Mouse (Mus musculus) skeletal muscle tissue, adult 2 months (tissue): ENCODE results near the gene Tcap.

Source experiments
- DNase-seq: peaks from one replicate; pipeline ENCODE4 v3.0.0-alpha.2; 2012; ENCODE audit warnings: low read depth, low spot score

Tcap gene

GRCm38 (mm10) chr11:98383261-98384030, at the start of gene Tcap:
TSS of gene Tcap (plus strand) at chr11:98383811.
- peak; percentile 97 for DNase-seq

- no peak for DNase-seq
Measured at GRCm38 (mm10) chr11:98333981-98334741, 49.5 kb upstream of the Tcap start.

- DNase-seq = no peak
Measured at GRCm38 (mm10) chr11:98335250-98335649, 48.4 kb upstream of the Tcap start.

GRCm38 (mm10) chr11:98336245-98337107, 47.1 kb upstream of the Tcap start:
- no peak for DNase-seq

GRCm38 (mm10) chr11:98338507-98338961, 45.1 kb upstream of the Tcap start:
- DNase-seq = no peak

DNA sequence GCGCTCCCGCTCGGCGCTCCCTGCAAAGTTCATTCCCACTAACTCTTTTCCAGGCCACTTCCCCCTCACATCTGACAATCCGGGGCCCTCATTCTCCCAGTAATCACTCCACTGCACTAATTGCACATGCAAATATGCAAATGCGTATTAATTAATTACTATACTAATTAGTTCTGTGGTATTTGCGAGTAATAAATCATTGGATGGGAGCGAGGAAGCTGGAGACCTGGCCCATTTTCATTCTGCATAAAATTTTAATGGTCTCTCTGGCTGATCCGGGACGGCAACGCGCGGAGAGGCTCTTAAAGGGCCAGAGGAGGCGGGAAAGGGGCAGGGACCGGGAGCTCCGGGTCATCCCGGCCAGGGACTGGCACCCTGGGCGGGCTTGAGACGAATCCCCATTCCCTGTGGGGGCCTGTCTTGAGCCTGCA, 44.5 kb upstream of the Tcap start:
- no peak for DNase-seq

DNA sequence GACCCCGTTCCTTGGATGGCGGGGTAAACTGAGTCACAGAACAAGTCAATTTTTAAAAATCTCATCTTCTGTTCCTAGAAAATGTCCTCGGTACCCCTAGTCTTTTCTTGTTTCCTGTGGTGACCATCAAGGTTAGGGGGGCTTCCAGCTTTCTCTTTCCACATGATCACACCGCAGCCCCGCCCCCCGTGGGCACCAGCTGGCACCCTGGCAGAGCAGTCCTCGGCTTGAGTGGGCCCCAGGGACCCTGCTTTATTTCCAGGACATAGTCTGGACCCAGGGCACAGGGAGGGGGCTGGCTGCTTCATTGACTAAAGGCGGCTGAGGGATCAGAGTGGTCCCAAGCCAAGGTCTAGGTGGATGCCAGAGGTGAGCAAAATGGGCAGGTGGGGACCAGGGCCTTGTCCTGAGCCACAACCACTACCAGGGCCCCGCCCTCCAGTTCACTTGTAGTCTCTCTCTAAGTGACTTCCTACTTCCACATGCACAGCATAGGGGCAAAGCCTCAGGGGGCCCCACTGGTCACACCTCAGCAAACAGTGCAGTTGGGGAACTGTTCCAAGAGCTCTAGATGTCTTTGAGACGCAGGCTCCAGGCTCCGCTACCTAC, 43.8 kb upstream of the Tcap start:
- no peak for DNase-seq

GRCm38 (mm10) chr11:98340597-98340996, 43.0 kb upstream of the Tcap start:
- DNase-seq = no peak

DNA sequence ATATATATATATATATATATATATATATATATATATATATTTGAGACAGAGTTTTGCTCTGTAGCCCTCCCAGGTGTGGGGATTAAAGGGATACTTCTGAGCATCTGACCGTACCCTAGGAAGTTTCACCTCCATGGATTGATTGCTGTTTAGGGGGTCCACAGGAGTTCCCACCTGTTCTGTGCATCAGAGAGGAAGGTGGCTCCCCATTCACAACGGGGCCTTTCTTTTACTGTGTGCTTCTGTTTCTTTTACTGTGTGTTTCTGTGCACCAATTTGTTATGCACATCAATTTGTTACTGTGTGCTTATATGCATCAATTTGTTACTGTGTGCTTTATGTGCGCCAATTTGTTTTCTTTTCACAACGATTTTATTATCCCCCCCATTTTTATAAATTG, 42.4 kb upstream of the Tcap start:
- no peak for DNase-seq

DNA sequence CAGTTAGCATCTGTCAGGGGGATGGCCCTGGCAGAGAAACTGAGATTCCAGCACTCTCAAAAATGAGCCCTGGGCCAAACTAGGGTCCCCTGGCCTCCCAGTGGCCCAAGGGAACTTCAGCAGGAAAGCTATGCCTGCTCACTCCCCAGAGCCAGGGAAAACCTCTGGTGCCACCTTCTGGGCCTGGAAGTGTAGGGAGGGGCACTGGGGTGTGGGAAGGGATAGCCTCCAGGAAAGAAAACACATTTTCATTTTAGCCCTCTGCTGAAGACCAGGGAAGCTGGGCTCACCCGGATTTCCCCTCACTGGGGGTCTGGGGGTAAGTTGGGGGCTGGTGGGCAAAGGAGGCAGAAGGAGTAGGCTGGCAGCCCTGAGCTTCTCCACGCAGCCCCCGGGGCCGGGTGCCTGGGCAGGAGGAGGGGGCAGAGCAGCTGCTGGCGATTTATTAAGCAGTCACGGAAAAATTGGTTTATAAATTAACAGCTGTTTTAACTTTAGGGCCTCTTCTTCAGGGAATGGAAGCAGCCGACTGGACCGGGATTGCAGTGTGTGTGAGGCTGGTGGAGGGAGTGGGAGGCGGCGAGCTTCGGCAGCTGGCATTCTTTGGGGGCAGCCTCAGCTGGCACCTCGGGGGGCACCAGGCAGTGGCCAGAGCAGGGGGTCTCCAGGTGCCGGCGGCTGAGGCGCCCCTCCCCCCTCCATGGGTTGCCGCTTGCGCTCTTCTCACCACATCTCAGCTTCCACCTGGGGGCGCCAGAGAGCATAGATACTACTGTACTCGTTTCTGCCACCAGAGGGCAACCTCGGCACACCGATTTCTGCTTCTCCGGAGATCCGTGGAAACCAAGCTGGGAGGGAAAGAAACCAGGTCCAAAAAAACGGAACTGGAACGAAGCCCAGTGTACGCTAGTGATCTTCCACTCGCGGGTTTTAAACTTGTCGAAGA, 41.3 kb upstream of the Tcap start:
- DNase-seq = peak; percentile 81

DNA sequence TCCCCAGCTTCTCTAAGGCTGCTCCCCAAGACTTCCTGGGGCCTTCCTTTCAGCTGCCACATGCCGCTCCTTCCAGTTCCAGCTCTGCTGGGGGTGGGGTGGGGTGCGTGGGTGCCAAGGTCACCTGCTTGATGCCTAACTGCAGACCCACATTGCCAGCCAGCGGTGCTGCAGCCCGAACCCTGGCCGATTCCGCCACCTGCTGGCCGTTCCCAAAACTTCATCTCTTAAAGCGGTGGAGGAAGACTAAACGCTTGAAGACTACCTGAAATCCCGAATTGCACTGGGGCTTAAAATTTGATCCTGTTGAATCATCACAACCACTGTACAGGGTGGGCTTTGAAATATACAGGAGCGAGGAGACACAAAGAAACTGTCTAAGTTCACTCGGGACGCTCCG, 38.4 kb upstream of the Tcap start:
- DNase-seq = no peak

DNA sequence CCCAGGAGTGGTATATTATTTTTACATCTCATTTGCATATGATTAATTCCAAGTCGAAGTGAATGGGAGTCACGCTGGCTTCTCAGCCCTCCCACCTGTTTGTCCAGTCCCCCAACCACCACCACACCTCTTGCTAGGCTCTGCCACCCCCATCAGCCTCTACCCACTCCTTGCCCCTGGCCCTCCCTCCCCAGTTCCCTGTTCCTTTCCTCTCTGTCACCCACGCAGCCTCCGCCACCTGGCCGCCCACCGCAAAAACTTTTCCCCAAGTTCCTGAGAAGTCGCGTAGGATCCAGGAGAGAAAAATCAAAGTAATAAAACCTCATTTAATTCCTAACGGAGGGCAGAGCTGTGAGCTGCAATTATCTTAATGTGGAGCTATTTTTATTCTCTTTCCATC, 37.4 kb upstream of the Tcap start:
- DNase-seq = no peak

- no peak for DNase-seq
Measured at GRCm38 (mm10) chr11:98347385-98348082, 36.1 kb upstream of the Tcap start.

DNA sequence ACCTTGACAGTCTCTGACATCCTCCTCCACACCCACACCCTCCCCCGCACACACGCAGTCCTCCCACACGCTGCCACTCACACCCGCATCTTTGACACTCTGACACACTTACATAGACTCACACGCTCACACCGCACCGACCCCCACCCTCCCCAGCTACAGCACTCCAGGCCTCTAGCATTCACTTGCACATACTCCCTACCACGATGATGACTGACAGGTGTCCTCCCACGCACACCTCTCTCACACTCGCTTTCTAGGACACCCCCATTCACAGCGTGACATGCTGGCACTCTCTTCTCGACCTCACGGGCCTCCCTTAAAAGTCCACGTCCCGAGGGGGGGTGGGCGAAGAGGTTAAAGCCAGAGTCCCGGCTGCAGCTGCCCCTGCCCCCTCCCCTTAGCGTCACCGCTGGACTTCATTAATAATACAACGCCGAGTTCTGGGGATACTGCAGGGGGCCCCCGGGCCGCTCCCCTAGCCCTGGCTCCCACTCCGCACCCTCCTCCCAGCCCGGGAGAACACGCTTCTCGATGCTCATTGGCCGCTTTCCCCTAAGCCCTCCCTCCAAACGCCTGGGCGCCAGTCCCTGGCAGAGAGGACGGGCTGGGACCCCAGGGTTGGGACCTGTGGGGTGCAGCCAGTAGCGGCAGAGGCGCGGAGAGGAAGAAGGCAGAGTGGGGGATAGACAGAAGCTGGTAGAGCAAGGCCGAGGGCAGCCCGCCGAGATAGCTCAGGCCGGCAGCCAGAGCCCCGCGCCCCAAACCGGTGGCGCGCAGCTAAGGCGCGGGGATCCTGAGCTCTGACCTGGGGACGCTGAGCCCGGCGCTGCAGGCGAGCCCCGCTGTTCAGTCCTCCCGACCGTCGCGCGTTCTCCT, 35.3 kb upstream of the Tcap start, which contains the start of gene Ppp1r1b:
Gene Ppp1r1b, plus strand, starts transcription at position 322 of the 879 bp plus-strand sequence.
- DNase-seq = no peak

GRCm38 (mm10) chr11:98349308-98349707, 34.3 kb upstream of the Tcap start:
- no peak for DNase-seq

DNA sequence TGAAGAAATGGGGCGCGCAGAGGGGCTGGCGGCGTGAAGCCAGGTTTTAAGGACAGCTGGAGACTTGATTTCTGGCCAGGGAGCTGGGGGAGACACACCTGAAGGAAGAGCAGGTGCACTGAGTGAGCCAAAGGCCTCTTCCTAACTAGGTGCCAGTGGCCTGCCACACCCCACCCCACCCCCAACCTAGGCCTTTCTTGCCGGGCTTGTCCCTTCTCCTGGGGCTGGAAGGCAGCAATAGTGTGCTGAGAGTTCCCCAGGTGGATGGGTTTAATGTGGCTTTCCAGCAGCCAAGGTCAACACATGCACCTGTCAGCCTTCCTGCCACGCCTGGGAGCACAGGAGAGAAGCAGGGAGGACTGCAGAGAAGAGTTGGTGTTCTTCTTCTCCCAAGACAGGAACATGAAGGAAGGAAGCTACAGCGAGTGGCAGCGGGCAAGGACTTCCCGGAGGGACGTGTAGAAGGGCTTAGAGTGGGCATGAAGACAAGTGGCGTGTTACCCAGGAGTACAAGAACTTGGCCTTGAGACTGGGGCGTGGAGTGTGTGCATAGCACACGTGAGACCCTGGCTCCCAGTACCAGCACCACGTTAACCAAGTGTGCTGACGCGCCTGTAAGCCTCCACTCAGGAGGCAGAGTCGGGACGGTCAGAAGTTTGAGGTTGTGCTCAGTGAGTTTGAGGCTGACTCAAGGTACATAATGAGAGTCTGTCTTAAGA, 31.2 kb upstream of the Tcap start:
- no peak for DNase-seq

GRCm38 (mm10) chr11:98353651-98354211, 29.9 kb upstream of the Tcap start:
- DNase-seq = no peak

DNA sequence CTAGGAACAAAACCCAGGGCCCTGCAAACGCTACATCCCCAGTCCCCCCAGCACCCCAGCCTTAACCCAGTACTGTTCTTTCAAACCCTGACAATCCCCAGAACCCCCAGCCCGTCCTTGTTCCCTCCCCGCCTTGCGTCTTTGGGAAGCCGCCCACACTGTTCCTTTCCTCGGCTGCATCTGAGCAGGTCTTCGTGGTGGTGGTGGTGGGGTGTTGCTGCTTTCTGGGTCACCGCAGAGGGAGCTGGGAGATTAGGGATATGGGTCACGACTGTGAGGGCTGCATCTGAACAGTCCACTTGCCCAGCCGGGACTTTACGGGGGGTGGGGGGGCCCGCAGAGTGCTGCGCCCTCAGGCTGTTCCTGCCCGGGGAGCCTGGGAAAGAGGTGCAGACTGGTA, 29.2 kb upstream of the Tcap start:
- no peak for DNase-seq
